ENCODE assay signal across 8 mouse cellular contexts in the genomic region with DNA sequence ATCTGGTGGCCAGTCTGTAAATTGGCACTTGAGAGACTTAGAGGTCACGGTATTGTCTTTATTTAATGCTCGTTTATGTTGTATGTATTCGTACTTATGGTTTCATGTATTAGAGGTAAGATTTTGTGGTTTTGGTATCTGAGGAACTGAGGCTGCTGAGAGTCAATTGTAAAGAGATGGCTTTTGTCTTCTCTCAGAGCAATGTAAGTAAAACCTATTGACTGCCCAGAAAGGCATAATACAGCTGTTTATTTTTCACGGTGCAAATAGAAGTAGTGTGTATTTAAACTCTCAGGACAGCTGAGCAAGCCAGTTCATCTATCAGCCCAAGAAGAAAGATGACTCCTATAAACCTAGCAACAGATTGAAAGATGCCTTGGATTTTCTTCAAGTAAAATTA. TPM values are rescaled to one million over a fixed set of nuclear protein-coding genes. Genes with fewer than 3 reads are reported as not detected.
DNase-seq lines count a peak whose midpoint lies in the region; ATAC-seq and TF ChIP-seq lines count a peak whose summit lies in the region.

No protein-coding gene starts in this region.

- H3K9me3 ChIP-seq in kidney, embryonic 16.5 days (ENCODE audit: low read length) = no peaks in the 10 kb centered on the region
- no peaks in the 10 kb centered on the region for H3K9me3 ChIP-seq in hindbrain, embryonic 16.5 days (ENCODE audit: control insufficient read depth, low read length)

- DNase-seq in kidney, adult 18-20 months = no peak
- DNase-seq in brain, embryonic 14.5 days (ENCODE audit: low read depth) = peak; percentile 35
- no peak for DNase-seq in thymus, postnatal 4 days
- no peak for DNase-seq in gastrocnemius, postnatal 25 days
- no peak for DNase-seq in embryo, embryonic 11 days

- peak overlapping the region; percentile 80 for H3ac ChIP-seq in myocyte (ENCODE audit: control insufficient read depth, insufficient read length)

- peaks cover 32% of the 10 kb centered on the region for H3K4me1 ChIP-seq in kidney, embryonic 16.5 days (ENCODE audit: insufficient read depth, low read length)
- peaks cover 34% of the 10 kb centered on the region for H3K4me1 ChIP-seq in hindbrain, embryonic 16.5 days (ENCODE audit: control insufficient read depth, insufficient read depth, low read depth, low read length)

- ATAC-seq in kidney, embryonic 16.5 days (ENCODE audit: low FRiP score, low TSS enrichment) = no peak
- ATAC-seq in hindbrain, embryonic 16.5 days = no peak

- WGBS in kidney, embryonic 16.5 days = 25% methylated on average over 4 of the region's 4 CpGs
- 14% methylated on average over 4 of the region's 4 CpGs for WGBS in hindbrain, embryonic 16.5 days

- peak overlapping the region; percentile 98 for H3K27ac ChIP-seq in kidney, embryonic 16.5 days (ENCODE audit: low read length)
- H3K27ac ChIP-seq in hindbrain, embryonic 16.5 days (ENCODE audit: low read depth, low read length) = peak overlapping the region; percentile 97

- TF ChIP-seq POLR2A in brain, embryonic 14.5 days (IDR thresholded peaks at IDR 0.05; ENCODE audit: borderline replicate concordance, extremely low read depth, insufficient read depth, insufficient read length, poor library complexity, severe bottlenecking) = no peak
- TF ChIP-seq POLR2A in myocyte (IDR thresholded peaks at IDR 0.05; ENCODE audit: insufficient read length, low read depth) = no peak

- H3K4me3 ChIP-seq in kidney, embryonic 16.5 days (ENCODE audit: low read length) = peak overlapping the region; percentile 94
- H3K4me3 ChIP-seq in hindbrain, embryonic 16.5 days (ENCODE audit: low read length) = peak overlapping the region; percentile 91
- peak overlapping the region; percentile 55 for H3K4me3 ChIP-seq in myocyte

- no peaks in the 10 kb centered on the region for H3K27me3 ChIP-seq in kidney, embryonic 16.5 days (ENCODE audit: insufficient read depth, low read length)
- H3K27me3 ChIP-seq in hindbrain, embryonic 16.5 days (replicated peaks; ENCODE audit: control insufficient read depth, insufficient read depth, low read length) = no peaks in the 10 kb centered on the region
- H3K27me3 ChIP-seq in myocyte (ENCODE audit: control insufficient read depth, insufficient read depth, insufficient read length) = no peaks in the 10 kb centered on the region

- H3K79me2 ChIP-seq in myocyte (ENCODE audit: control insufficient read depth, insufficient read depth) = peaks cover 63% of the 10 kb centered on the region

- peak overlapping the region; percentile 80 for H3K4me2 ChIP-seq in kidney, embryonic 16.5 days (replicated peaks; ENCODE audit: low read depth, low read length)
- H3K4me2 ChIP-seq in hindbrain, embryonic 16.5 days (ENCODE audit: low read length) = peak overlapping the region; percentile 94
- H3K4me2 ChIP-seq in myocyte (ENCODE audit: low read depth) = peak overlapping the region; percentile 87

- TF ChIP-seq CTCF in brain, embryonic 14.5 days (IDR thresholded peaks at IDR 0.05; ENCODE audit: borderline replicate concordance, extremely low read depth, insufficient read depth, insufficient read length) = no peak

- H3K36me3 ChIP-seq in kidney, embryonic 16.5 days (ENCODE audit: insufficient read depth, low read length) = peaks cover 12% of the 10 kb centered on the region
- 0 out of 2 replicates have a peak, but pooled peaks cover 2% of the 10 kb centered on the region for H3K36me3 ChIP-seq in hindbrain, embryonic 16.5 days (ENCODE audit: control insufficient read depth, insufficient read depth, low read length)
- peaks cover 14% of the 10 kb centered on the region for H3K36me3 ChIP-seq in myocyte (ENCODE audit: control insufficient read depth, insufficient read depth)

- H3K9ac ChIP-seq in kidney, embryonic 16.5 days (replicated peaks; ENCODE audit: low read length) = peak overlapping the region; percentile 100
- H3K9ac ChIP-seq in hindbrain, embryonic 16.5 days (ENCODE audit: low read depth, low read length) = peak overlapping the region; percentile 100

TF ChIP-seq in myocyte, 11 proteins besides CTCF, POLR2A, EP300 and RAD21:
- no peak for TF ChIP-seq POLR2AphosphoS2 (IDR thresholded peaks at IDR 0.05; ENCODE audit: insufficient read length, low read depth)
- no peak for TF ChIP-seq MYOG (IDR thresholded peaks at IDR 0.05; ENCODE audit: control insufficient read depth in 1 of 3, insufficient read depth in 1 of 3, insufficient read length in 2 of 3, low read depth in 2 of 3)
- no peak for TF ChIP-seq TCF12 (IDR thresholded peaks at IDR 0.05; ENCODE audit: insufficient read depth, poor library complexity, severe bottlenecking)
- TF ChIP-seq E2F4 (IDR thresholded peaks at IDR 0.05; ENCODE audit: insufficient read depth) = no peak

RNA-seq across cellular contexts. Expression of gene Ino80d, which starts 0.6 kb away (rescaled TPM):
- 9.5 and 10.6 TPM in 2 replicates for polyA plus RNA-seq in kidney, embryonic 16.5 days (2015; fragmentation: Nextera tagmentation; extraction: Ambion mirVana)
- 10.2 and 12.9 TPM in 2 replicates for polyA plus RNA-seq in brain, embryonic 14.5 days (2012; rRNA removed)
- 7.5 and 9.1 TPM in 2 replicates for polyA plus RNA-seq in hindbrain, embryonic 16.5 days (2015; fragmentation: Nextera tagmentation; extraction: Ambion mirVana)
- polyA plus RNA-seq in myocyte (2012; fragmentation: generic; extraction: Trizol) = 1.7 TPM
- 10 to 100 TPM; 11.3 to 13.3 TPM for total RNA-seq in gastrocnemius, postnatal 25 days (2021)
